Mouse (Mus musculus): ENCODE measurements around the gene Sema6b.
"Not testable (repeated sequence)": the region's sequence is repeated elsewhere in the genome, so short reads cannot be mapped to it uniquely, and the experiment has no call there.

The Sema6b gene

DNA sequence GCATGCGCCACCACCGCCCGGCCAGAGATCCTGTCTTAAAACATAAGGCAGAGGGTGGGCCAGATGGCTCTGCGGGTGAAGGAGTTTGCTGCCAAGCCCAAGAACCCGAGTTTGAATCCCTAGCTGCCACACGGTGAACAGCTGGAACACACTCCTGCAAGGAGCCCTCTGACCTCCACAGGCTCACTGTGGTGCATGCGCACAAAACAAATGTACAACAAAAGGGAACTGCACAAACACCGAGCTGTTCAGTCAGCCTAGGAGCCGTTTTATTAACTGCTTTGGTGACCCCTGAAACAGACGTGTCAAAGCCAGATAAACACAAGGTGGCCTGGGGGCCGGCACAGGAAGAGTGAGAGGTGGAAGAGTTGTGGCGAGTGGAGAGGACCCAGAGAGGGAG lies 20.7 kb downstream of the Sema6b start:
- no peak for DNase-seq (ENCODE audit: low spot score in 2 of 2)

DNA sequence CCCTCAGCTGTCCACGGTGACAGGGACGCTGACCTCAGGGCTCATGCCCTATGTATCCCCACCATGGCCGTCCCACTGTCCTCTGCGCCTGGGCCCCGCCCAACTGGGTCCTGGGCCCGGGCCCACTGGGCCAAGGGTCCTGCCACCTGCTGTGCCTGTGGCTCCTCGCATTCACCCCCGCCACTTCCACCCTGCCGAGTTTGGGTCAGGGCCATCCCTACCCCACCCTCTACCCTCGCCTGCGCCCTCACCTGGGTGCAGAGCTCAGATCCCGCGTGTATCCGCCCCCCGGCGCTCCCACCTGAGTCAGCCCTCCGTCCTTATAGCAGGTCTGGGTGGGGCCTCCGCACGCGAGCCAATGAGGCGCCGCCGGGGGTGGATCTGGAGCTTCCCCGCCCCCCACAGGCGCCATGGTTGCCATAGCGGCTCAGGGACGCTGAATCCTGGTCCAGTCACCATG lies 22.9 kb downstream of the Sema6b start, which contains the start of gene Plin5:
Gene Plin5 (minus strand): TSS at position 346 of the 460 bp plus-strand sequence.
- peak in 1 of 2 experiments; percentile 43 for DNase-seq (ENCODE audit: low spot score in 2 of 2)

DNA sequence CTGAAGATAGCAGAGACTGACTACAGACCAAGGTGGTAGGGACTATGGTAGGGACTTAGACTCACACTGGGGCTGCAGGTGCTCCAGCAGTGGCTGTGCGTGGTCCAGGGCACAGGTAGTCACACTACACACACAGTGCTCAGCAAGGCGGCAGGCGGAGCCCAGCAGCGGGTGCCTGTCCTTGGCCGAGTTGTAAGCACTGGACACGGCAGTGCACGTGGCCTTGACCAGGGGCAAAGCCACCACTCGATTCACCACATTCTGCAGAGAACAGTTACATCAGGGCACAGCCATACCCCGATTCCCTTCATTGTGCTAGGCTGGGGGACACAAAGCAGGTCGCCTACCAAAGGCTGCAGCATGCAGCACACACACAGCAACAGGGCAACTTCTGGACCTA lies 23.9 kb downstream of the Sema6b start:
- DNase-seq (ENCODE audit: low spot score in 2 of 2), result no peak

DNA sequence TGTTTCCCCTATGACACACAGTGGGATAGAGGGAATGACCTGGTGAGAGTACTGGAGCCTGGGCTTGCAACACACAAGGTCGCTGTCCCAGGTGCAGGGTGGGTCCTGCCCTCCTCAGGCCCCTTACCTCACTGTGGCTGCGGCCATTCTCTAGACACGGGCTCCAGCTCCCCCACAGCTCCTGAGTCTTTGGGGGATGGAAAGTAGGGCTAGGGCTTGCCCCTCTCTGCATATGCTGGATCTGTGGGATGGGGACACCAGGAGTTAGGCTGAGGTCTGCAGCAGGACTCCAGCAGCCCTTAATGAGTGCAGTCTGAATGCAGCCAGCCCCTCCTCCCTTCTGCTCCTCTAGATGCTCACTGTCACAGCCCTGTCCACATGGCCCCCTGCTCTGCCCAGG lies 27.4 kb downstream of the Sema6b start:
- DNase-seq (ENCODE audit: low spot score in 2 of 2), result no peak

DNA sequence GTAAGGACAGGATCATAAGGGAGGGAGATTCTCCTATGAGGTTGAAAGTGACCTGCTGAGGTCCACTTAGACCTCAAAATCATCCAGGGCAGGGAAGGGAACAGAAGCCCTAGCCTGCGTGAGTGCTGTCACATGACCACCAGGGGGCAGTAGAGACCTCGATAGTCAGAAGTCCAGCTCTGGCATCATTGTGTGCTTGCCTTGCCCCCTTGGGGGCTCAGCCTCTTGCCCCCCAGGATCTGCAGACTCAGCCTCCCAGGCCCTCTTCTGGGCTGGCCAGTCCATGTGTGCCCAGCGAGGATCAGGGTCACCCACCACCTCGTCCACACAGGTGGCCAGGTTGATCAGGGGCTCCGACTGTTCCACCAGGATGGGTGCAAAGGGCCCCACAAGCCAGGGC lies 28.3 kb downstream of the Sema6b start:
- DNase-seq (ENCODE audit: low spot score in 2 of 2), result no peak

DNA sequence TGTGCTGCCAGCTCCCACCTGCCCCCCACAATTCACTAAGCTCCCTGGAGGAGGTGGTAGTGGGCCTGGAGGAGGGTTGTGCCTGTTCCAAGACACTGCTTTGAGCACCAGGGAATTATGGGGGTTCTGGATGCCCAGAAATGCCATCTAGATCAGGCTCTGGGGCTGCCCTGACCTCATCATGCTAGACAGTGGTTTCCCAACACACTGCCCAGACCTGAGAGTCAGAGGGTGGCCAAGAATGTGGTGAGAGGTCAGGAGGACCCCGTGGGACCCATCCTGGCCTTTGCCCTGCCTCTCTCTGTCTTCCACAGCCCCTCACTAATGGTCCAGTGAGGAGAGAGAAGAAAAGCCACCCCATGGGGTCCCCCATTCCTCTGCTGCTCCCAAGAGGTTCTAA lies 29.1 kb downstream of the Sema6b start:
- no peak for DNase-seq (ENCODE audit: low spot score in 2 of 2)

DNA sequence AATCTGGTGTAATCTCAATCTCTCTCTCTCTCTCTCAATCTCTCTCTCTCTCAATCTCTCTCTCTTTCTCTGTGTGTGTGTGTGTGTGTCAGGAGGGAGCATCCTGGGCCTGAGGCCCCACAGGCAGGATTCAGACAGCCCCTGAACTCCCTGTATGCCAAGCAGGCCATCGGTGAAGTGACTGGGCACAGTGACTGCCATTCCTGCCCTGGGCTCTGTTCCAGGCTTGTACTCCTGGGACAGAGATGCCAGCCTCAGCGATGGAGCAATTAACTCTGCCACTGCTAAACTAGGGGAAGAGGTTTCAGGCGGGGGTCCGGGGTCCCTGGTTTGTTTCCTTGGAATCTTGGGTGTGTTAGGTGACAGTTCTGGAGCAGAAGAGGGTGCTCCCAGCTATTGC lies 29.6 kb downstream of the Sema6b start:
- DNase-seq (ENCODE audit: low spot score in 2 of 2), result no peak

DNA sequence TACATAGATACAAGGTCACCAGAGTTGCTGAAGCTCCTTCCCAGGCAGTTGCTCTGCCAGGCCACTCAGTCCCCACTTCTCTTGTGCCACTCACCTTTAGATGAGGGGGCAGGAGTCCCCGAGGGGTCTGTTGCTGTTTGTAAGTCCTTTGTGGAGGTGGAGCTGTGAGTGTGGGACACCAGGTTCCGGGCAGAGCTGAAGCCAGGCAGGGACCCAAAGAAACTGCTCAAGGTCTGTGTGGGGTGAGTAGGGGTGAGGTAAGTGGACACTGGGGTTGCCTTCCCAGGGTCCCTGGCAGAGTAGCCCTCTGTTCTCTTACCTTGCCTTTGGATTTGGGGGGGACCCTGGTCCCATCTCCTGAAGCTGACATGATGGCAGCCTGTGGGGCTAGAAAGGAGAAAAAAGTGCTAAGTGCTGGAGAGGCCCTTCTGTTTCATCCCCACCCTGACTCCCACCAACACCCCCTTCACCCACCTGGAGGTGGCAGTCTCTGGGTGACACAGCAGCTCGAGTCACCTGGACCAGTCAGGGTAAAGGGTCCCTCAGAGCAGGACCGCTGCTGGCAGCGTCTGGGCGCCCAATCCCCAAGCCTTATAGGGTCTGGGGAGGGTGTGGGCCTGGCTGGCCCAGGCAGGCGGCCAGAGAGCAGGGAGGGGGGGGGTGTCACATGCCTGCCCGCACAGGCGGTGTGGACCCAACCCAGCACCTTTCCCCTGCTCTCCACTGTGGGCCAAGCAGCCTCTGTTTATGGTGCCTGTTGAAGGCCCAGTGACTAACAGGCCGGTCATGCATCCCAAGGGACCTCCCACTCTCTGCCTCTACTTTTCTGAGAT lies 30.7 kb downstream of the Sema6b start, which contains the start of gene Plin4:
Gene Plin4 (minus strand): TSS at position 585 of the 833 bp plus-strand sequence.
- DNase-seq (ENCODE audit: low spot score in 2 of 2), result no peak

DNA sequence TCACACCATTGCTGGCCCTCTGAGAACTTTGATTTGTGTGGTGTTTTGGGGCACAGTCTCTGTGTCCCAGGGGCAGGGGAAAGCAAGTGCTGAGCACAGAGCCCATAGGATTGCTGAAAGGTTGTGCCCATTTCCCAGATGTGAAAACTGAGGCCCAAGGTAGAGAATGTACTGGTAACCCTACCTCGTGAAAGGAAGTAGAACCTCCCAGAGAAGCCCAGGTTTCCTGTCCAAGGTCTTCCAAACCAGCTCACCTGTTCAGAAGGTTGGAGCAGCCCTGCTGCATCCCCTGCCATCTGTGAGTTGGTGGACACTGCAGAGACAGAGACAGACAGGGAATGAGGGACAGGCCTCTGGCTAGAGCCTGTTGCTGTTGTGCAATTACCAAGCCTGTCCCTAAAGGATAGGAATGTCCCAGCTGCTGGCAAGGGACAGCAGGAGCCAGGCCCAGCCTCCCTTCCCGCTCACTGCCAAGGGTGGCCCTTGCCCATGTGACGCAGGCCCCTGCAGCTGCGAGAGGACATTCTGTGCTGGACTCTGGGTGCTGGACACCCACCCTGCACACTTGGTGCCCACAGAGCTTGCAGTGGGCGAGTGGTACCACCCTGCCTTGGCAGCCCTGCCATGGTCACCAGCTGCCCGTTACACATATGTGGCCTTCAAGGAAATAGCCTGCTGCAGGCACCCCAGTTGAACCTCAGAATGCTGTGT lies 31.7 kb downstream of the Sema6b start:
- DNase-seq (ENCODE audit: low spot score in 2 of 2), result peak in 1 of 2 experiments; percentile 72

DNA sequence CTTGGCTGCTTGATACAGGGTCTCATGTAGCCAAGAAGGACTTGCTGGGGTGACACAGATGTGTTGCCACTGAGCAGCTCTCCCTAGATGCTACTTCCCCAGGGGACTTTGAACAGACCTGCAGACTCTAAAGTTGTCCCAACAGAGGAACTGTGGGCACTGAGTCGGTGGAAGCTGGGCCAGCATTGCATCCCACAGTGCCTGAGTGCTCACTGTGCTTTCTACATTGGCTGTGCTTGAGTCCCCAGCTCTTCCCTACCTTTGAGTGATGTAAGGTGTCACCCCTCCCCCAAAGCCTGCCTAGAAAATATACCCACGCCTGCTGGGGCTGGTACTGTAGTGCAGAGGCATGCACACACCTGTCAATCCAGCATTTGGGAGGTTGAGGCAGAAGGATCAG lies 32.4 kb downstream of the Sema6b start:
- no peak for DNase-seq (ENCODE audit: low spot score in 2 of 2)

DNA sequence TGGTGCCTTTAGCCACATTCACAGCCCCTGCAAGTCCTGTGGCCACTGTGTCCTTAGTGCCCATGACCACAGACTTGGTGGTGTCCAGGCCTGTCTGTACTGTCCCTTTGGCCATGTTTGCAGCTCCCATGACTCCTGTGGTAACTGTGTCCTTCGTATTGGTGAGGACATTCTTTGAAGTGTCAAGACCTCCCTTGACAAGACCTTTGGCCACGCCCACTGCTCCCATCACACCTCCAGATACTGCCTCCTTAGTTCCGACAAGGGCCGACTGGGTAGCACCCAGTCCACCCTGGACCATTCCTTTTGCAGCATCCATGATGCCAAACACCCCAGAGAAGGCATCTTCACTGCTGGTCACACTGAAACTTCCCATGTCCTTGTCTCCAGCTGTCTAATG lies 33.2 kb downstream of the Sema6b start:
- no peak for DNase-seq (ENCODE audit: low spot score in 2 of 2)

DNA sequence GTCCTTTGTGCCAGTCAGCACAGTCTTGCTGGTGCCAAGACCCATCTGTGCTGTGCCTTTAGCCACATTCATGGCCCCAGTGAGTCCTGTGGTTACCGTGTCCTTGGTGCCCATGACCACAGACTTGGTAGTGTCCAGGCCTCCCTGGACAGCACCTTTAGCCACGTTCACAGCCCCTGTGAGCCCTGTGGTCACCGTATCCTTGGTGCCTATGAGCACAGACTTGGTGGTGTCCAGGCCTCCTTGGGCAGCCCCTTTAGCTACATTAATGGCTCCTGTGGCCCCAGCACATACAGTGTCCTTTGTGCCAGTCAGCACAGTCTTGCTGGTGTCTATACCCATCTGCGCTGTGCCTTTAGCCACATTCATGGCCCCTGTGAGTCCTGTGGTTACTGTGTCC lies 33.7 kb downstream of the Sema6b start:
- DNase-seq (ENCODE audit: low spot score in 2 of 2), result not testable (repeated sequence)

DNA sequence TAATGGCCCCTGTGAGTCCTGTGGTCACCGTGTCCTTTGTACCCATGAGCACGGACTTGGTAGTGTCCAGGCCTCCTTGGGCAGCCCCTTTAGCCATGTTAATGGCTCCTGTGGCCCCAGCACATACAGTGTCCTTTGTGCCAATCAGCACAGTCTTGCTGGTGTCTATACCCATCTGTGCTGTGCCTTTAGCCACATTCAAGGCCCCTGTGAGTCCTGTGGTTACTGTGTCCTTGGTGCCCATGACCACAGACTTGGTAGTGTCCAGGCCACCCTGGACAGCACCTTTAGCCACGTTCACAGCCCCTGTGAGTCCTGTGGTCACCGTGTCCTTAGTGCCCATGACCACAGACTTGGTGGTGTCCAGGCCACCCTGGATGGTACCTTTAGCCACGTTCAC lies 35.3 kb downstream of the Sema6b start:
- DNase-seq (ENCODE audit: low spot score in 2 of 2), result not testable (repeated sequence)

DNA sequence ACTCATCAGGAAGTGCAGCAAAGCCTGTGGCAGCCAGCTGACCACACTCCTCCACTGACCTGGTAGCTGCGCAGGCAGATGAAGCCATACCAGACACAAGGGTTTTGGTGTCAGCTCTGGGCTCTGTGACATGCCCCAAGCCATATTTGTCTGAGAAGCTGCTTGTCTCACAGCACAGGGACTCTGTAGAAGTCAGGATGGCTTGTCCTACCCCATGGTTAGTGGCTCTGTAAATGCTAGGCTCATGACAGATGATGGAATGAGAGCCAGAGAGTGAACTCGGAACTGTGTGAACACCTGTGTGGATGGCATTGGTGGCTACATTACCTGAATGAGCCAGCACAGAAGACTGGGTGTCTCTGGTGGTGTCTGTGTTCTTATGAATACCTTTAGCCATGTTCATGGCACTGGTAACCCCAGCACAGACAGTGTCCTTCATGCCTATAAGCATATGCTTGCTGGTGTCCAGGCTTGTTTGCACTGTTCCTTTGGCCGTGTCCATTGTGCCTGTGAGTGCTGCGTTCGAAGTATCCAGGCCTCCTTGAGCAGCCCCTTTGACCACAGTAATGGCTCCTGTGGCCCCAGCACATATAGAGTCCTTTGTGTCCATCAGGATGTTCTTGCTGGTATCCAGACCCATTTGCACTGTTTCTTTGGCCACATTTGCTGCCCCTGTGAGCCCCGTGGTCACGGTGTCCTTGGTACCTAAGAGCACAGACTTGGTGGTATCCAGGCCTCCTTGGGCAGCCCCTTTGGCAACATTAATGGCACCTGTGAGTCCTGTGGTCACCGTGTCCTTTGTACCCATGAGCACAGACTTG lies 36.5 kb downstream of the Sema6b start:
- no peak for DNase-seq (ENCODE audit: low spot score in 2 of 2)

DNA sequence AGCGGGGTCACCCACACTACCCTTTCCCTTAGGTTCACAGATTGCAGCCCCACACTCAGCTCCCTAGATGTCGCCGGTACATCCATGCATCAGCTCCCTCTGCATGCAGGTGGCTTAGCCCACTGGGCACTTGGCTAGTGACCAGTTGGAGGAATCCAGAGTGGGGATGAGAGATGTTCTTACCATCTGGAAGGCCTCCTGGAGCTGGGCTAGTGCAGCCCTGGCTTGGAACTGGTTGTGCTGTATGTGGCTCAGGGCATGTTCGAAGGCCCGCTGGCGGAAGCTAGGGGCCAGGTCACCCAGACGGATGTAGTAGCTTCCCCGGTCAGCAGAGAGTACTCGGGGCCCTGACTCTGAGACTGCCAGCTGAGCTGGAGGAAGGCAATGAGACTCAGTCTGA lies 37.2 kb downstream of the Sema6b start:
- no peak for DNase-seq (ENCODE audit: low spot score in 2 of 2)

DNA sequence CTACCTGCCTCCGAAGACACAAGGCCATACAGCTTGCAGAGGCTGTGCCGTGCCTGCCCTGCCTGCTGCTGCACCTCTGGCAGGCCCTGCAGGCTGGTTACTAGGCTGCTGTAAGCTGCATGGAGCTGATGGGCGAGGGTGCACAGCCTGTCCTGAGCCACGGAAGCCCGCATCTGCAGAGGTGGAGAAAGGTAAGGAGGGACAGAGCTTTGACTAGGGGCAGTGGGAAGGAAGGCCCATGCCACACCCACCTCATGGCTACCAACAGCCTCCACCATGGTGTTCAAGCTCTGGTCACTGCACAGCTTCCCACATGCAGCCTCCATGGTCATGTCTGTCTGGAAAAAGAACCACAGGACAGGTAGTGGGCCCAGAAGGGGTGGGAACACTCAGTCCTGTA lies 38.0 kb downstream of the Sema6b start:
- DNase-seq (ENCODE audit: low spot score in 2 of 2), result no peak

DNA sequence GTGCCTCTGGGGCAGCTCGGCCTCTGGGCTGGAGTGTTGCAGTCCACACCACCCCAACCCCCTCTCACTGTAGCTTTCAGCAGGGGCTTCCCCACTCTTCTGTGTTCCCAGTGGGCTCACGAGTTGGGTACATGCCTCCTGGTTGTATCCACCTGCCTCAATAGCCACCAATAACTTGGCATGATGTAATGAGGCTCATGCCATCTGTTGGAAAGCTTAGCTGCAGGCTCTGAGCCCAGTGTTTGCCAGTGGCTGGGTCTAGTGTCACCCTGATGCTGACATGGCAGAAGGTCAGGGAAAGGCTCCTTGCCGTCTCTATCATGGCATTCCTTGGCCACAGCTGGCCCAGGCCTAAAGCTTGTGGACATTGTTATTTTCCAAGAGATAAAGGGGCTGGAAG lies 39.3 kb downstream of the Sema6b start:
- DNase-seq (ENCODE audit: low spot score in 2 of 2), result no peak

DNA sequence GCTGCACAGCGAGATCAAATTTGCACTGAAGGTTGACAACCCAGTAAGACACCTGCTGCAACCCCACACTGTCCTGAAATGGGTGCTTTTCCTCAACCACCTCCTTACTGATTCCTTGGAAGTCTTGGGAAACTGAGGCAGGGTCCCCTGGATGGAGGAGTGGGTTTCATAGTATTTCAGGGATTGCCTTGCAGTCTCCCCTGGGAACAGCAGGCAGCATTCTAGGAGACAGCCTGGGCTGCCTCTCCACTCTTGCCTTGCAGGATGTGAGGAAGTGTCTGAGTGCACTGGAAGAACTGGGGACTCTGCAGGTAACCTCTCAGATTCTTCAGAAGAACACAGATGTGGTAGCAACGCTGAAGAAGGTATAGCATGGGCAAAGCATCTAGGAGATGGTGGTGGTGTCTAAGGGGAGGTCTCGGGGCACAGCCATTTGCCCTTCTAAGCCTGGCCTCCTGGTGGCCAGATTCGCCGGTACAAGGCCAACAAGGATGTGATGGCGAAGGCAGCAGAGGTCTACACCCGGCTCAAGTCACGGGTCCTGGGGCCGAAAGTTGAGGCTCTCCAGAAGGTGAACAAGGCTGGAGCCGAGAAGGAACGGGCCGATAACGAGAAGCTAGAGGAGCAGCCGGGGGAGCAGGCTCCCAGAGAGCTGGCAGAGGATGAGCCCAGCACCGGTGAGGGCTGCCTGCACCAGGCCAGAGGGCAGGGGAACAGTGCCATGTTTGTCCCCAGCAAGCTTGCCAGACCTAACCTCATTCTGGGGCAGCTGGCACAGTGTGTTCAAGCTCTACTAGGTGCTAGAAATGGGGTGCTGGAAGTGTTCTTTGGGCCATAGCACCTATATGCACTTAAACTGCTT lies 41.2 kb downstream of the Sema6b start:
- no peak for DNase-seq (ENCODE audit: low spot score in 2 of 2)

DNA sequence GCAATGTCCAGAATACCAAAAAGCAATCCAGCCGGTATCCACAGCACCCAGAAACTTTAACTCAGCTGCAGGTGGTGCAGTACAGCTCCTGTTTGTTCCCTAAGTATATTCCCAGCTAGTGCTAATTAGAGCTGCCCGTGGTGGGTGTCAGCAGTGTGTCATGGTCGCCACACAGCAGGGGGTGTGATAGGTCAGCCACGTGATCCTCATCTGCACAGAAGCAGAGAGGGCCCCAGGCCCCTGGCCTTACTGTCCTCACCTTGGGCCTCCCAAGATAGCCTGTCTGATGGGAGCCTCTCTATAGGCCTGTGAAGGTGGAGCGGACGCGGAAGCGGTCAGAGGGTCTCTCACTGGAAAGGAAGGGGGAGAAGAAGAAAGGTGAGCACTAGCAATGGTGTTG lies 42.0 kb downstream of the Sema6b start:
- no peak for DNase-seq (ENCODE audit: low spot score in 2 of 2)

DNA sequence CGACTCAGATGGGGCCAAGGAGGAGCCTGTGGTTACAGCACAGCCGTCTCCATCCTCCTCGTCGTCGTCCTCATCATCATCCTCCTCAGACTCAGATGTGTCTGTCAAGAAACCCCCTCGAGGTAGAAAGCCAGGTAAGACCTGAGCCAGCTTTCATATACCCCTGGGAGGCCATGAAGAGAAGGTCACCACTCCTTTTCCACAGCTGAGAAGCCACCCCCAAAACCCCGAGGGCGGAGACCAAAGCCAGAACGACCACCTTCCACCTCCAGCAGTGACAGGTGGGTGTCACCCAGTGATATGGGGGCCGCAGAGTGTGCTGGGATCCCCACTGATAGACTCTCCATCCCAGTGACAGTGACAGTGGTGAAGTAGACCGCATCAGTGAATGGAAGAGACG lies 43.3 kb downstream of the Sema6b start:
- DNase-seq (ENCODE audit: low spot score in 2 of 2), result no peak

DNA sequence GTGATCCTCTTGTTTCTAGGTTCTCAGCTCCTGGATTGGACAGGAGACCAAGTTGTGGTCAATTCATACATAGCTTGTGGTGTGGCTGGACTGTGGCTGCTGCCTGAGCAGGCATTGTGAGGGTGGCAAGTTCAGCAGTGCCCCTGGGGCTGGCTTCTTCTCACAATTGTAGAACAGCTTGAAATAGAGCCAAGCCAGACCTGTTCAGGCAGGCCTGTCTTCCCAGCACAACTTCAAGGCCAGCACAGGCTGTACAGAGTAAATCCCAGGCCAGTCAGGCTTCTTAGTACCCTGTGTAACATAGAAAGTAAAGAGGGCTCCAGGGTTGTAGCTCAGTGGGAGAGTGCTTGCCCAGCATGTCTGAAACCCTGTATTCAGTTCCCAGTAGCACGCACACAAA lies 47.3 kb downstream of the Sema6b start:
- DNase-seq (ENCODE audit: low spot score in 2 of 2), result no peak

All from frontal cortex, postnatal 36 days (tissue).